Mouse (Mus musculus) gastrocnemius, adult 18-20 months (tissue): ENCODE results near the gene Ctsg. TPM values are rescaled to one million over a fixed set of nuclear protein-coding genes. Genes with fewer than 3 reads are reported as not detected.

Experiments
- microRNA-seq: library from miRNA; unstranded; fragments of <30 nt; microRNA quantifications from one replicate; pipeline ENCODE4 v1.2.0, GENCODE M21; 2021
- total RNA-seq, 2 experiments: library from RNA; stranded (reverse); gene quantifications; 2 replicates each; pipeline ENCODE4 v1.2.3; 2021

Gene Ctsg
- total RNA-seq, 2 experiments from 2014 or later, result not detected

Small RNA genes lying within 50 kb of the gene (microRNA-seq; reads per million reads assigned to microRNA genes)
- not detected for gene Mir6949

Other genes starting within 250 kb of the Ctsg start
- gene Nynrin, start 248.6 kb downstream of the Ctsg start, total RNA-seq, result 1 to 10 TPM; 1.2 to 1.8 TPM
- gene Cbln3, start 218.2 kb downstream of the Ctsg start, total RNA-seq, result not detected
- 1 to 10 TPM; 5.4 to 5.5 TPM for gene Khnyn, start 217.6 kb downstream of the Ctsg start, total RNA-seq
- 100 to 1,000 TPM; 125 to 126 TPM for gene Sdr39u1, start 202.3 kb downstream of the Ctsg start, total RNA-seq
- gene Cma1, start 157.9 kb downstream of the Ctsg start, total RNA-seq, result 1 to 10 TPM; 3.2 to 3.3 TPM
- gene Cma2, start 151.6 kb downstream of the Ctsg start, total RNA-seq, result not detected
- not detected for gene Mcpt1, start 84.6 kb downstream of the Ctsg start, total RNA-seq
- not detected for gene Mcpt9, start 72.1 kb downstream of the Ctsg start, total RNA-seq
- not detected for gene Mcpt2, start 60.5 kb downstream of the Ctsg start, total RNA-seq
- gene Mcpt4, start 40.3 kb downstream of the Ctsg start, total RNA-seq, result 1 to 10 TPM; 2.1 to 4.6 TPM
- gene Mcpt8, start 17.3 kb downstream of the Ctsg start, total RNA-seq, result not detected
- gene Gzme, start 18.1 kb upstream of the Ctsg start, total RNA-seq, result not detected
- not detected for gene Gzmd, start 30.0 kb upstream of the Ctsg start, total RNA-seq
- not detected for gene Gzmg, start 57.0 kb upstream of the Ctsg start, total RNA-seq
- gene Gzmn, start 72.0 kb upstream of the Ctsg start, total RNA-seq, result not detected
- not detected for gene Gzmf, start 108.8 kb upstream of the Ctsg start, total RNA-seq
- gene Gzmc, start 132.1 kb upstream of the Ctsg start, total RNA-seq, result not detected
- gene Gzmb, start 159.7 kb upstream of the Ctsg start, total RNA-seq, result not detected